Mouse (Mus musculus) heart, adult 2 months (tissue): ENCODE measurements around the gene Sf3b3. TPM values are rescaled to one million over a fixed set of nuclear protein-coding genes. Genes with fewer than 3 reads are reported as not detected.
A peak's percentile ranks its signal among the peaks of the same experiment; 100 is the strongest.

Source experiments
- DNase-seq, 2 experiments: peaks; one replicate each; pipeline ENCODE4 v3.0.0; 2021
- H3K27ac ChIP-seq: fragments of 200-600 bp; 2 replicates; pipeline ENCODE4 v1.8.1; 2022
- H3K27me3 ChIP-seq: fragments of 200-500 bp; 2 replicates; pipeline ENCODE4 v1.6.1; 2012; ENCODE audit warnings: mild to moderate bottlenecking, low read length, inconsistent platforms, mixed read lengths; ENCODE audit not compliant: control insufficient read depth, insufficient read depth
- H3K36me3 ChIP-seq: fragments of 200-500 bp; 2 replicates; pipeline ENCODE4 v1.6.1; 2012; ENCODE audit warnings: low read length, inconsistent platforms; ENCODE audit not compliant: control insufficient read depth, insufficient read depth
- H3K4me1 ChIP-seq: fragments of 200-500 bp; 2 replicates; pipeline ENCODE4 v1.6.1; 2011; ENCODE audit warnings: low read length; ENCODE audit not compliant: control insufficient read depth, insufficient read depth
- H3K4me3 ChIP-seq: fragments of 200-600 bp; 2 replicates; pipeline ENCODE4 v1.8.1; 2022
- H3K79me2 ChIP-seq: fragments of 200-500 bp; replicated peaks from 2 replicates; pipeline ENCODE4 v1.6.1; 2012; ENCODE audit warnings: mild to moderate bottlenecking, inconsistent platforms, low read length, moderate library complexity, mixed read lengths; ENCODE audit not compliant: control insufficient read depth, insufficient read depth
- H3K9ac ChIP-seq: fragments of 200-500 bp; 2 replicates; pipeline ENCODE4 v1.6.1; 2012; ENCODE audit warnings: low read depth, mild to moderate bottlenecking, control low read depth, inconsistent platforms, low read length, mixed read lengths
- CTCF ChIP-seq: fragments of 200-600 bp; IDR thresholded peaks from 2 replicates; pipeline ENCODE4 v1.8.1; 2022; ENCODE audit warnings: antibody characterized with exemption, mild to moderate bottlenecking, moderate library complexity
- EP300 ChIP-seq: fragments of 200-500 bp; IDR thresholded peaks from 2 replicates; pipeline ENCODE4 v1.6.1; 2011; ENCODE audit warnings: low read depth, low read length, control low read depth; ENCODE audit not compliant: insufficient read depth
- POLR2A ChIP-seq: fragments of 200-500 bp; IDR thresholded peaks from 2 replicates; pipeline ENCODE4 v1.6.1; 2011; ENCODE audit warnings: mild to moderate bottlenecking, low read depth, low read length, control low read depth; ENCODE audit not compliant: insufficient read depth
- WGBS: fragments of 180-500 bp; shearing (Covaris S2); methylation state at CpG from one replicate; pipeline ENCODE4 v1.1.7; 2018; 5-methylcytosine and 5-hydroxymethylcytosine counted together
- intact Hi-C: fragments of 180-260 bp; cut with DNase I; formaldehyde crosslinking; loops from one replicate; pipeline ENCODE4 v1.15.1; 2025
- polyA plus RNA-seq: library from polyadenylated mRNA; depleted of rRNA; stranded (reverse); fragments of >200 nt; gene quantifications from 2 replicates; pipeline ENCODE4 v1.2.3, GENCODE M21; 2012
- total RNA-seq, 2 experiments: library from RNA; stranded (reverse); gene quantifications; 2 replicates each; pipeline ENCODE4 v1.2.3; 2021

The Sf3b3 gene
- total and polyA plus RNA-seq, 3 experiments, result 19.2 to 39.7 (median 38.3) TPM

DNA sequence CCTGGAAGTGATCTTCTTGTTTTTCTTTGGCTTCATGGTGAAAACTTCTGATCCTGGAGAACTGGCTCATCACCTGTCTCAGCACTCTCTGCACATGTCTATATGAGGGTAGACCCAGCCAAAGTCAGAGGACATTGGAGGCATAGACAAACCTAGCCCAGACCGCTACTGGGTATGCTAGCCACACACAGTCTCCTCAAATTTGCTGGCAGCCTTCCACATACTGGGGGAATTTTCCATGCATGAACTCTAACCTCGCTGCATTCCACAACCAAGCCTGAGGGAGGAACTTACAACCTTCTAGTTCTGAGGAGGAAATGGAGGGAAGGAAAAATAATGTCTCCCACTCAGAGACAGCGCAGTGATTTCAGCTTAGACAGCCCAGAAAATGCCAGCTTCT lies 72.5 kb downstream of the Sf3b3 start:
- TF ChIP-seq EP300, result no peak
- no peak for TF ChIP-seq CTCF
- no peak for TF ChIP-seq POLR2A
- Histone ChIP-seq H3K27ac (peak overlapping the region; percentile 41), H3K27me3 (no peaks in the 10 kb centered on the region), H3K36me3 (no peaks in the 10 kb centered on the region), H3K79me2 (no peaks in the 10 kb centered on the region), H3K4me1 (peaks cover 2% of the 10 kb centered on the region; the same call in 1 of the 2 replicates), H3K9ac (no peak overlapping the region), H3K4me3 (no peak overlapping the region)
- intact Hi-C loops, result no loop called here
- WGBS, result 65% methylated on average over 3 of the region's 3 CpGs
- DNase-seq, result no peak

DNA sequence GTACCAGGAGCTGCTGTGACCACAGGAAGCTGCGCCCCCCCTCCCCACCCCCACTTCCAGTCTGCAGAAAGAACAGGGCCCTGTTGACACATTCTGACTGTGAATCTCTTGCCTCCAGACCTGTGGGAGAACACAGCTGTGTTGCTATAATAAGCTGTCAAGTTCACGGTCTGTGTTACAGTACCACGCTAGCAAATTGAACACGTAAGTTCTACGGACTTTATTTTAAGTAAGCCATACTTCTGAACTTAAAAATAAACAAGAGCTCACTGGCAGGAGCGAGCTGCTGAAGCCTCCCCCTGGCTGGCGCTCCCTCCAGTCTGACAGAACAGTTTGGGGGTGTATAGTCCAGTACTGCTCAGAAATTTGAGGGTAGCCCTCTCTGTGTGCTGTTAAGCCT lies 74.1 kb downstream of the Sf3b3 start:
- TF ChIP-seq POLR2A, result no peak
- Histone ChIP-seq H3K9ac (no peak overlapping the region), H3K79me2 (no peaks in the 10 kb centered on the region), H3K36me3 (no peaks in the 10 kb centered on the region), H3K27ac (no peak overlapping the region), H3K4me1 (peaks cover 2% of the 10 kb centered on the region; the same call in 1 of the 2 replicates), H3K4me3 (no peak overlapping the region), H3K27me3 (no peaks in the 10 kb centered on the region)
- DNase-seq, result no peak
- intact Hi-C loops, result no loop called here
- 22% methylated on average over 7 of the region's 7 CpGs for WGBS

DNA sequence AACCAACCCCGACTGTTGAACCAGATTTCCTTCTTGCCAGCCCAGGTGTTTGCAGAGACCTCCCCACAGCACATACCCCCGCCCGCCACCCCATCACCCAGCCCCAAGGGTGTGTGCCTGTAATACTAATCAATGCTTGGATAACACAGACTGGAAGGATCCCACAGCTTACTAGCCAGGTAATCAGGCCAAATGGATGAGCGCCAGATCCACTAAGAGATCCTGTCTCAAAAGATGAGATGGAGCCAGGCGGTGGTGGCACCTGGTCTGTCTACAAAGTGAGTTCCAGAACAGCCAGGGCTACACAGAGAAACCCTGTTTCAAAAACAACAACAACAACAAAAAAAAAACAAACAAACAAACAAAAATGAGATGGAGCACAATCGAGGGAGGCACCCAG lies 79.3 kb downstream of the Sf3b3 start:
- Histone ChIP-seq H3K27ac (no peak overlapping the region), H3K36me3 (no peaks in the 10 kb centered on the region), H3K27me3 (no peaks in the 10 kb centered on the region), H3K4me1 (peaks cover 1% of the 10 kb centered on the region; the same call in 1 of the 2 replicates), H3K79me2 (no peaks in the 10 kb centered on the region), H3K9ac (no peak overlapping the region), H3K4me3 (no peak overlapping the region)
- intact Hi-C loops, result no loop called here
- TF ChIP-seq POLR2A (no peak), EP300 (no peak), CTCF (no peak)
- DNase-seq, result no peak
- 78% methylated on average over 6 of the region's 6 CpGs for WGBS

DNA sequence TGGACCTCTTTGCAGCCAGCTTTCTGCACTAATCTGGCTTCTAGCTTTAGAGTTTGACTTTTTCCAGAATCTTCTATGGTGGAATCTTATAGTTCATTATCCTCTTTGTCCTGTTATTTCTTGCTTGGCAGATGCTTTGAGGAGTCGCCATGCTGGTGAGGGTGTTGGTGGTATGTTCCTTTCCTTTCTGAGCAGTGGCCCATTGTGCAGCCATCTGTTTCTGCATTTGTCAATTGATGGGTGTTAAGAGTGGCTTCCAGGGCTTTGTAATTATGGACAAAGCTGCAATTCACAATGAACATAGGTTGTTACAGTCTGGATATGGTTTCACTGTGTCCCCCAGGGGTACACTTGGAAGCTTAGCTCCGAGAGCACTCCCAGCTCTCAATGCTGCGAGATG lies 81.9 kb downstream of the Sf3b3 start:
- H3K4me3 ChIP-seq, result no peak overlapping the region
- no peak for DNase-seq
- H3K4me1 ChIP-seq, result peaks cover 4% of the 10 kb centered on the region
- no peaks in the 10 kb centered on the region for H3K27me3 ChIP-seq
- no peak overlapping the region for H3K9ac ChIP-seq
- no peak overlapping the region for H3K27ac ChIP-seq
- no peaks in the 10 kb centered on the region for H3K36me3 ChIP-seq
- H3K79me2 ChIP-seq, result no peaks in the 10 kb centered on the region
- intact Hi-C loops, result no loop called here
- WGBS, result 88% methylated on average over 3 of the region's 3 CpGs
- no peak for TF ChIP-seq CTCF
- TF ChIP-seq EP300, result no peak
- no peak for TF ChIP-seq POLR2A

DNA sequence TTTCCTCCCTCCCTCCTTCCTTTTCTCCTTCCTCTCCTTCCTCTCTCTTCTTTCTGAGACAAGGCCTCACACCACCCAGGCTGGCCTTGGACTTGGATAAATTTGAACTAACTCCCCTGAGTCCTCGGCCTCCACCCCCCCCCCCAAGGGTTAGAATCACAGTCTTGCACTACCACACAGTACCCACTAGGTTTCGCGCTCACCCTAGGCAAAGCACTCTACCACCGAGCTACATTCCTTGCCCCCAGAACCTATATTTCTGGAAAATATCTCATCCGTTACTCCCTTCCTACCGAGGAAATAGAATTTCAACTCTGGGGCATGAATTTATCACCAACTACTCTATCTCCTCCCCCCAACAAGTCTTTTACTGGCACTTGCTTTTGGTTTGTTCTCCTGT lies 84.6 kb downstream of the Sf3b3 start:
- H3K9ac ChIP-seq, result no peak overlapping the region
- H3K27me3 ChIP-seq, result no peaks in the 10 kb centered on the region
- no peaks in the 10 kb centered on the region for H3K36me3 ChIP-seq
- no peak overlapping the region for H3K27ac ChIP-seq
- WGBS, result 40% methylated on average over 6 of the region's 6 CpGs
- no peaks in the 10 kb centered on the region for H3K79me2 ChIP-seq
- TF ChIP-seq CTCF, result peak; percentile 51
- TF ChIP-seq EP300, result no peak
- no peak overlapping the region for H3K4me3 ChIP-seq
- H3K4me1 ChIP-seq, result peaks cover 4% of the 10 kb centered on the region
- intact Hi-C loops, result no loop called here
- no peak for DNase-seq

DNA sequence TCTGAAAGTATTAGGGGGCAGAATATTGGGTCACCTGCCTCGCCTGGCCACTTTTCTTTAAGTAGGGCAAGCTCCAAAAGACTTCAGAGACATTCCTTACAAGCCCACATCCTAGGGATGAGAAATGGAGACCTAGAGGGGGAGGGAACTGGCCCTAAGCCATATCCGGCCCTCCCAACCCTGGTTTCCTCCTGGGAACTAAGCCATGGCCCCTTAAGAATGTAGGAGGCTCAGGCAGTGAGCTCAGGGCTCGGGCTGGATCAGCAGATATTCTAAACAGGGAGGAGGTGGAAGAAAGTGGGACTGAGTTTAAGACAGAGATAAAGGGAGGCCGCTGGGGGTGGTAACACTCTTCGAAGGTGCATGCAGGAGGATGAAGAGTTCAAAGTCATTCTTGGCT lies 85.4 kb downstream of the Sf3b3 start:
- peak; percentile 74 to 76 for DNase-seq
- Histone ChIP-seq H3K9ac (no peak overlapping the region), H3K4me3 (no peak overlapping the region), H3K79me2 (no peaks in the 10 kb centered on the region), H3K4me1 (peaks cover 4% of the 10 kb centered on the region), H3K27ac (peak overlapping the region; percentile 56), H3K27me3 (no peaks in the 10 kb centered on the region), H3K36me3 (no peaks in the 10 kb centered on the region)
- TF ChIP-seq POLR2A (no peak), EP300 (0 out of 2 replicates have a peak, but pooled peaks have one; percentile 22)
- intact Hi-C loops, result no loop called here
- WGBS, result 34% methylated on average over 5 of the region's 5 CpGs
